Mouse (Mus musculus): ENCODE data around the gene Osm.

Osm gene

GRCm38 (mm10) chr11:4238167-4238566 lies 1.9 kb downstream of the Osm start:
- DNase-seq (ENCODE audit: low spot score in 2 of 2): no peak

GRCm38 (mm10) chr11:4239691-4240090 lies 3.5 kb downstream of the Osm start:
- no peak for DNase-seq (ENCODE audit: low spot score in 2 of 2)

- DNase-seq (ENCODE audit: low spot score in 2 of 2): no peak
Observed at GRCm38 (mm10) chr11:4240151-4240550, 3.9 kb downstream of the Osm start.

GRCm38 (mm10) chr11:4241180-4241579 lies 5.0 kb downstream of the Osm start:
- no peak for DNase-seq (ENCODE audit: low spot score in 2 of 2)

- no peak for DNase-seq (ENCODE audit: low spot score in 2 of 2)
Observed at GRCm38 (mm10) chr11:4246126-4246525, 9.9 kb downstream of the Osm start.

- DNase-seq (ENCODE audit: low spot score in 2 of 2): no peak
Observed at GRCm38 (mm10) chr11:4246623-4247022, 10.4 kb downstream of the Osm start.

- DNase-seq (ENCODE audit: low spot score in 2 of 2): no peak
Observed at GRCm38 (mm10) chr11:4247201-4247959, 11.2 kb downstream of the Osm start.

GRCm38 (mm10) chr11:4249151-4249550 lies 12.9 kb downstream of the Osm start:
- DNase-seq (ENCODE audit: low spot score in 2 of 2): no peak

GRCm38 (mm10) chr11:4250290-4250689 lies 14.1 kb downstream of the Osm start:
- DNase-seq (ENCODE audit: low spot score in 2 of 2): no peak

GRCm38 (mm10) chr11:4251376-4251775 lies 15.2 kb downstream of the Osm start:
- no peak for DNase-seq (ENCODE audit: low spot score in 2 of 2)

GRCm38 (mm10) chr11:4252886-4253285 lies 16.7 kb downstream of the Osm start:
- DNase-seq (ENCODE audit: low spot score in 2 of 2): no peak

GRCm38 (mm10) chr11:4256846-4257607 lies 20.8 kb downstream of the Osm start, which contains the start of gene Lif:
Gene Lif, plus strand, starts transcription at chr11:4257557.
- DNase-seq (ENCODE audit: low spot score in 2 of 2): no peak

- DNase-seq (ENCODE audit: low spot score in 2 of 2): no peak
Observed at GRCm38 (mm10) chr11:4257756-4258155, 21.5 kb downstream of the Osm start.

GRCm38 (mm10) chr11:4258657-4259082 lies 22.4 kb downstream of the Osm start:
- peak; percentile 19 to 82 for DNase-seq (ENCODE audit: low spot score in 2 of 2)

GRCm38 (mm10) chr11:4260463-4261187 lies 24.4 kb downstream of the Osm start:
- no peak for DNase-seq (ENCODE audit: low spot score in 2 of 2)

- no peak for DNase-seq (ENCODE audit: low spot score in 2 of 2)
Observed at GRCm38 (mm10) chr11:4261188-4261494, 24.9 kb downstream of the Osm start.

- no peak for DNase-seq (ENCODE audit: low spot score in 2 of 2)
Observed at GRCm38 (mm10) chr11:4261969-4262368, 25.7 kb downstream of the Osm start.

GRCm38 (mm10) chr11:4262847-4263246 lies 26.6 kb downstream of the Osm start:
- no peak for DNase-seq (ENCODE audit: low spot score in 2 of 2)

- no peak for DNase-seq (ENCODE audit: low spot score in 2 of 2)
Observed at GRCm38 (mm10) chr11:4263296-4263695, 27.1 kb downstream of the Osm start.

- no peak for DNase-seq (ENCODE audit: low spot score in 2 of 2)
Observed at GRCm38 (mm10) chr11:4264066-4264465, 27.8 kb downstream of the Osm start.

- no peak for DNase-seq (ENCODE audit: low spot score in 2 of 2)
Observed at GRCm38 (mm10) chr11:4266271-4267201, 30.3 kb downstream of the Osm start.
